Mouse (Mus musculus) heart, postnatal 0 days (tissue): Measurements from ENCODE around the gene Lrrc15. TPM values are rescaled to one million over a fixed set of nuclear protein-coding genes. Genes with fewer than 3 reads are reported as not detected.

Experiments used
- ATAC-seq: fragments of 200-750 bp; cut with Nextera tagmentation; 2 replicates; pipeline ENCODE4 v1.8.0; 2017; ENCODE audit warnings: low read depth, moderate number of reproducible peaks, moderate library complexity; ENCODE audit not compliant: insufficient read depth
- DNase-seq: peaks from one replicate; pipeline ENCODE4 v3.0.0-alpha.2; 2016; ENCODE audit warnings: low spot score
- H3K27ac ChIP-seq: fragments of 300-500 bp; sonication (generic); 2 replicates; pipeline ENCODE4 v1.5.1; 2014; ENCODE audit warnings: low read depth, mild to moderate bottlenecking
- H3K27me3 ChIP-seq: fragments of 300-500 bp; sonication (generic); 2 replicates; pipeline ENCODE4 v1.6.1; 2014; ENCODE audit warnings: low read length, mixed read lengths; ENCODE audit not compliant: control insufficient read depth, insufficient read depth
- H3K36me3 ChIP-seq: fragments of 300-500 bp; sonication (generic); replicated peaks from 2 replicates; pipeline ENCODE4 v1.6.1; 2014; ENCODE audit warnings: low read length, mixed read lengths; ENCODE audit not compliant: control insufficient read depth, insufficient read depth
- H3K4me1 ChIP-seq: fragments of 300-500 bp; sonication (generic); 2 replicates; pipeline ENCODE4 v1.6.1; 2014; ENCODE audit warnings: antibody characterized with exemption; ENCODE audit not compliant: control insufficient read depth, insufficient read depth
- H3K4me2 ChIP-seq: fragments of 300-500 bp; sonication (generic); 2 replicates; pipeline ENCODE4 v1.6.1; 2014; ENCODE audit warnings: low read depth, mild to moderate bottlenecking, low read length, moderate library complexity
- H3K4me3 ChIP-seq: fragments of 300-500 bp; sonication (generic); 2 replicates; pipeline ENCODE4 v1.5.1; 2014; ENCODE audit warnings: low read depth, low read length
- H3K9ac ChIP-seq: fragments of 300-500 bp; sonication (generic); replicated peaks from 2 replicates; pipeline ENCODE4 v1.6.1; 2014; ENCODE audit warnings: low read depth, low read length, mixed read lengths
- H3K9me3 ChIP-seq: fragments of 300-500 bp; sonication (generic); replicated peaks from 2 replicates; pipeline ENCODE4 v1.6.1; 2016; ENCODE audit warnings: low read length; ENCODE audit not compliant: control insufficient read depth
- CTCF ChIP-seq: IDR thresholded peaks from 2 replicates; pipeline ENCODE4 v1.5.1; 2016; ENCODE audit warnings: antibody characterized with exemption, control low read depth, low read depth
- EP300 ChIP-seq: IDR thresholded peaks from 2 replicates; pipeline ENCODE4 v1.6.1; 2016; ENCODE audit warnings: antibody characterized with exemption, low read depth
- WGBS: fragments of 180-500 bp; shearing (Covaris S2); extraction: QIAGEN DNeasy Blood & Tissue Kit; methylation state at CpG from one replicate; pipeline ENCODE4 v1.1.7; 2014; 5-methylcytosine and 5-hydroxymethylcytosine counted together
- polyA plus RNA-seq: library from polyadenylated mRNA; unstranded; fragments of >200 nt; fragmentation: Nextera tagmentation; extraction: Ambion mirVana; gene quantifications from 2 replicates; pipeline ENCODE4 v1.2.1, GENCODE M21; 2015
- total RNA-seq: library from RNA; depleted of rRNA; stranded (reverse); fragments of >200 nt; gene quantifications from 2 replicates; pipeline ENCODE4 v1.2.3, GENCODE M21; 2014; ENCODE audit warnings: low replicate concordance

Lrrc15 gene
- total and polyA plus RNA-seq, 2 experiments from 2014 or later = 0.53 TPM; not detected in 1

DNA sequence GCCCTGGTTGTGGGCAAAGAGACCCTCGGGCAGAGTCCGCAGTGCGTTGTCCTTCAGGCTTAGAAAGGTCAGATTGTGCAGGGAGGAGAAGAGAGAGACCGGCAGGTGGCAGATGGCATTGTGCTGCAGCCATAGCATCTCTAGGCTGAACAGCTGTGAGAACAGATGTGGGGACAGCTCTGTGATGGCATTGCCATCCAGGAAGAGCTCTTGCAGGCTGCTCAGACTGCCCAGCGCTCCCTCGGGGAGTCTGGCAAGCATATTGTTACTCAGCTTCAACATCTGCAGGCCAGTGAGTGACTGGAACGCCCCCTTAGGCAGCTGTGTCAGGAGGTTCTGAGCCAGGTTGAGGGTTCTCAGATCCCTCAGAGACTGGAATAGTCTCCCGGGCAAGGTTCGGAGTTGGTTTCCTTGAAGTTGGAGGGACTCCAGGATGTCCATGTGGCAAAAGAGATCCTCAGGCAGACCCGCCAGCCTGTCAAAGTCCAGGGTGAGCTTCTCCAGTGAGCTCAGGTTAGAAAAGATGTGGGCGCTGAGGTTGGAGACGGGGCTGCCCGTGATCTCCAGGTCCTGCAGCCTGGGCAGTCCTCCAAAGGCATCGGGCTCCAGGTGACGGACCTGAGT is 22.9 kb downstream of the Lrrc15 start:
- 0 out of 2 replicates have a peak, but pooled peaks cover under 1% of the 10 kb centered on the region for H3K27me3 ChIP-seq

DNA sequence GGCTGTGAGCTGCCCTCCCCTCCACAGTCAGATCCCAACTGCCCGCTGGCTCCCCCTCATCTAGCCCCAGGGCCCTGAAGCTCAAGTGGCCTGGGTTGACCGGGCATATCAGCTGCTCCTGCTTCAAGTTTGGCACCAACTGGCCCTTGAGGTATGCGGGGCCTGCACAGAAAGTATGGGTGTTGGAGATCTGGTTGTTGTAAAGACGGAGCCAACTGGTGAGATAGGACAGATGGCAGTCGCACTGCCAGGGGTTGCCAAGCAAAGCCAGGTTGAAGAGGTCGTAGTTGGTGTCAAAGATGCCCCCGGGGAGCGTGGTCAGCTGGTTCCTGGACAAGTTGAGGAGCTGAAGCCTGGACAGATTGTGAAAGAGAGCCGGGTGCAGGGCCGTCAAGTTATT is 23.6 kb downstream of the Lrrc15 start:
- H3K9me3 ChIP-seq = no peaks in the 10 kb centered on the region
- WGBS = 37% methylated on average over 10 of the region's 10 CpGs
- no peaks in the 10 kb centered on the region; the same call in 1 of the 2 replicates for H3K4me1 ChIP-seq
- TF ChIP-seq CTCF (no peak), EP300 (no peak; the same call in 1 of the 2 replicates)
- ATAC-seq = peak; percentile 87
- H3K27ac ChIP-seq = peak overlapping the region; percentile 54
- no peak overlapping the region for H3K4me3 ChIP-seq
- no peak overlapping the region for H3K4me2 ChIP-seq
- peak; percentile 62 for DNase-seq
- no peak overlapping the region for H3K9ac ChIP-seq
- H3K27me3 ChIP-seq = 0 out of 2 replicates have a peak, but pooled peaks cover 2% of the 10 kb centered on the region
- H3K36me3 ChIP-seq = no peaks in the 10 kb centered on the region

More for the DNA sequence above, 22.9 kb downstream of the Lrrc15 start:
- TF ChIP-seq CTCF = no peak
- TF ChIP-seq EP300 = no peak
- WGBS = 77% methylated on average over 15 of the region's 15 CpGs
- Histone ChIP-seq H3K4me3 (no peak overlapping the region), H3K36me3 (no peaks in the 10 kb centered on the region), H3K27ac (peak overlapping the region; percentile 54), H3K4me2 (no peak overlapping the region), H3K9me3 (no peaks in the 10 kb centered on the region), H3K9ac (no peak overlapping the region), H3K4me1 (no peaks in the 10 kb centered on the region; the same call in 1 of the 2 replicates)
- no peak for ATAC-seq
- no peak for DNase-seq

- no peaks in the 10 kb centered on the region for H3K9me3 ChIP-seq
- no peaks in the 10 kb centered on the region; the same call in 1 of the 2 replicates for H3K4me1 ChIP-seq
- no peak overlapping the region for H3K9ac ChIP-seq
- 86% methylated on average over 7 of the region's 7 CpGs for WGBS
- no peak for TF ChIP-seq CTCF
- DNase-seq (no peak), ATAC-seq (no peak)
- H3K27me3 ChIP-seq = 0 out of 2 replicates have a peak, but pooled peaks cover 2% of the 10 kb centered on the region
- no peaks in the 10 kb centered on the region for H3K36me3 ChIP-seq
- H3K27ac ChIP-seq = no peak overlapping the region
- H3K4me2 ChIP-seq = no peak overlapping the region
- no peak overlapping the region for H3K4me3 ChIP-seq
These were observed 24.6 kb downstream of the Lrrc15 start for GRCm38 (mm10) chr16:30258441-30258840.

DNA sequence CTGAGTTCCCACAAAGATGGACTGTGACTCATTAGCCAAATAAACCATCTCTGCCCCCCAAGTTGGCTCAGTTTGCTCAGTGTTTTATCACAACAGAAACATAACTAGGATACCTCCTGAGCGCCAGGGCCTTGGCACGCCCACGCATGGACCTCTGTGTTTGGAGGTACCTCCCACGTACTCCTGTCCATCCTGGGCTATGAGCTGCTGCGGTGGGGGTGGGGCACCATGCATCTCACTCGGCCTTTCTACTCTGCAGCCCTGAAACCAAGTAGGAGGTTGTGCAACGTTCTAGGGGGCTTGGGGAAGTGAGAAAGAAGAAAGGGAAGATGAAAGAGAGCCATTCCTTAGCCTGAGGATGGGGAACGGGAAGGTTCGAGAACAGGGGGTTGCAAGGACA is 25.3 kb downstream of the Lrrc15 start:
- 58% methylated on average over 9 of the region's 9 CpGs for WGBS
- no peaks in the 10 kb centered on the region for H3K9me3 ChIP-seq
- no peak for ATAC-seq

DNA sequence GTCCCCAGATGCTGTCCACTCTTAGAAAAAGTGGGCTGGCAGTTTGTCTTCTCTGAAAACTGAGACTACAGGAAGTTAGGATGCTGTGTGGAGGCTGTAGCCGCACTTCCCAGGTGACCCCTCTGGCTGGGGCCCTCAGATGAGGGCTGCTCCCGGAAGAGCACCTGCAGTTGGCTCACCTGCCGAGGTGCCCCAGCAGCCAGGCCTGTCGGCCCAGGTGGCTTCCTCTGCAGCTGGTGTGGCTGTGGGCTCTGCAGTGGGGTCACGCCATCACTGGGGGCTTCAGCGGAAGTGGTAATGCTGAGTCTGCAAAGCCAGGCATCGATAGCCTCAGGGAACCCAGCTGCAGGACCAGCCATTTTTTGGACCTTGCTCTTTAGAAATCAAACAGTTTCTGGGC is 28.0 kb downstream of the Lrrc15 start:
- no peak overlapping the region for H3K27ac ChIP-seq
- no peak overlapping the region for H3K4me3 ChIP-seq
- WGBS = 75% methylated on average over 7 of the region's 7 CpGs

More for the DNA sequence above, 25.3 kb downstream of the Lrrc15 start:
- Histone ChIP-seq H3K27me3 (0 out of 2 replicates have a peak, but pooled peaks cover 2% of the 10 kb centered on the region), H3K4me3 (no peak overlapping the region), H3K4me2 (no peak overlapping the region), H3K4me1 (no peaks in the 10 kb centered on the region; the same call in 1 of the 2 replicates), H3K36me3 (no peaks in the 10 kb centered on the region), H3K27ac (no peak overlapping the region), H3K9ac (no peak overlapping the region)
- no peak for TF ChIP-seq EP300
- no peak for TF ChIP-seq CTCF
- DNase-seq = no peak

More for the DNA sequence above, 28.0 kb downstream of the Lrrc15 start:
- Histone ChIP-seq H3K36me3 (no peaks in the 10 kb centered on the region), H3K4me2 (no peak overlapping the region), H3K9ac (no peak overlapping the region), H3K27me3 (0 out of 2 replicates have a peak, but pooled peaks cover 4% of the 10 kb centered on the region), H3K4me1 (no peaks in the 10 kb centered on the region; the same call in 1 of the 2 replicates), H3K9me3 (no peaks in the 10 kb centered on the region)
- ATAC-seq (no peak), DNase-seq (no peak)
- TF ChIP-seq CTCF (no peak), EP300 (no peak)
